Mouse (Mus musculus) frontal cortex, adult 2 months (tissue): Measurements from ENCODE around the gene Myo1d. TPM values are rescaled to one million over a fixed set of nuclear protein-coding genes. Genes with fewer than 3 reads are reported as not detected.
"Not testable (repeated sequence)": the region's sequence is repeated elsewhere in the genome, so short reads cannot be mapped to it uniquely, and the experiment has no call there.

ENCODE experiments used
- DNase-seq, 2 experiments: peaks; one replicate each; pipeline ENCODE4 v3.0.0; 2022; ENCODE audit warnings: low spot score in 1 of 2; ENCODE audit errors: extremely low spot score in 1 of 2
- polyA plus RNA-seq: library from polyadenylated mRNA; depleted of rRNA; stranded (reverse); fragments of >200 nt; gene quantifications from 2 replicates; pipeline ENCODE4 v1.2.3, GENCODE M21; 2012; rRNA removed

Myo1d gene
- polyA plus RNA-seq, 1 experiment, result 6.2 TPM

DNA sequence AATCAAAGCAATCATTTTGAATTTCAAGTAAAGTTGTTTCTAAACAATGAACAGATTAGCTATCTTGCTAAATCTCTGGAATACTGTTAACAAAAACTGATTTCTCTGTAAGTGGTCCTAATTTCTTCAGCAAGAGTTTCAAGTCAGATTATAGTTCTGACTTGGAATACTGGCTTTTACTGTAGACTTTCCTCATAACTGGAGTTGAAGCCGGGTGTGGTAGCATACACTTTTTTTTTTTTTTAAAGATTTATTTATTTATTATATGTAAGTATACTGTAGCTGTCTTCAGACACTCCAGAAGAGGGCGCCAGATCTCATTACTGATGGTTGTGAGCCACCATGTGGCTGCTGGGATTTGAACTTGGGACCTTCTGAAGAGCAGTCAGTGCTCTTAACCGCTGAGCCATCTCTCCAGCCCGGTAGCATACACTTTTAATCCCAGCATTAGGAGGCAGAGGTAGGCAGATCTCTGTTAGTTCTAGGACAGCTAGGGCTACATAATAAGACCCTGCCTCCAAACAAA, 316.2 kb downstream of the Myo1d start:
- DNase-seq, result not testable (repeated sequence)

DNA sequence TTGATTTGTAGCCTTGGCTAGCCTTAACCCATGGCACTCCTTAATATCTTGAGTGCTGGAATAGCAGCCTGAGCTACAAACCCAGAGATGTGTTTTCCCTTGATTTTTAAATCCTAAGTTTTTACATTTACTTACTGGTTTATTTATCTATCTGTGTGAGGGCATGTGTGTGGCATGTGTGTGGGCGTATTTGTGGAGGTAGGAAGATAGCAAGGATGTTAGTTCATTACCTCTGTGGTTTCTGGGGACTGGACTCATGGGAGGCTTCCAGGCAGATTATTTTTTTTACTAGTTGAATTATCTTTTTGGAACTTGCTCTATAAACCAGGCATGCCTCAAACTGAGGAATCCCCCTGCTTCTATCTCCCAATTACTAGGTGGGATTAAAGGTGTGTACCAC, 326.6 kb downstream of the Myo1d start:
- DNase-seq, result no peak

DNA sequence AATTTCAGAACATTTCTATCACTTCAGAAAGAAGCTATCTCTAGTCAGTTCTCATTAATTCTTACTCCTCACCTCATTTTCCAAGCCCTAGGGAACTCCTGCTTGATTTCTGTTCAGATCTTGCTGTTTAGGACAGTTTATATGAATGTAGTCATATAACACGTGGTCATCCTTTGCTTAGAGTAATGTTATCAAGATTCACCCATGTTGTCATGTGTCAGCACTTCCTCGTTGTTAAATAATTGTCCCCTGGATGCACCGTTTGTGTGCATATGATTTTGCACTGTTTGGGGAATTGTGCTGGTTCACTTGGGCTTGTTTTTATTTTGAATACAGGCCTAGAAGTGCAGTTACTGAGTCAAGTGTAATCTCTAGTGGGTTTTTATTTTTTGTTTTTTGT, 327.6 kb downstream of the Myo1d start:
- no peak for DNase-seq

DNA sequence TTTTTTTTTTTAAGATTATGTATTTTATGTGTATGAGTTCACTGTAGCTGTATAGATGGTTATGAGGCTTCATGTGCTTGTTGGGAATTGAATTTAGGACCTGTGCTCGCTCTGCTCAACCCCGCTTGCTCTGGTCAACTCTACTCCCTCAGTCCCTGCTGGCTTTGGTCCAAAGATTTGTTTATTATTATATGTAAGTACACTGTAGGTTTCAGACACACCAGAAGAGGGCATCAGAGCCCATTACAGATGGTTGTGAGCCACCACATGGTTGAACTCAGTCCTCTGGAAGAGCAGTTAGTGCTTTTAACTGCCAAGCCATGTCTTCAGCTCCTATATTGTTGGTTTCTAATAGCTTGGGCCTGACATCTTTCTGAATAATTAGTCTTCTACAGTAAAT, 330.0 kb downstream of the Myo1d start:
- DNase-seq, result no peak

DNA sequence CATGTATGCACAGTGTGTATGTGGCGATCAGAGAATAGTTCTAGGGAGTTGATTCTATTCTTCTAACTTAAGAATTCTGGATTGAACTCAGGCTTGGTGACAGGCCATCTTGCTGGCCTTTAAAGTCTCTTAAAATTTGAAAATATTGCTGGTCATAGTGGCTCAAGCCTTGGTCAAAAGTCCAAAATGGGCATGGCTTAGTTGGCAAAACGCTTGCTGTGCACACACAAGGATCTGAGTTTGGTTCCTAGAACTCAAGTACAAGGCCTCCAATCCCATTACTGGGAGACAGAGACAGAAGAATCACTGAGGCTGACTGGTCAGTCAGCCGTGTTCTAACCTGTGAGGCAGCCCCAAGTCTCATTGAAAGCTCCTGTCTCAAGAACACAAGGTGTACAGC, 332.9 kb downstream of the Myo1d start:
- DNase-seq, result no peak

Other genes starting within 250 kb of the Myo1d start
- 15.5 and 18.4 TPM in 2 replicates for gene Tmem98, start 30.1 kb upstream of the Myo1d start, polyA plus RNA-seq
- not detected in 2 replicates for gene Spaca3, start 78.3 kb upstream of the Myo1d start, polyA plus RNA-seq